8 mouse cellular contexts compared by ENCODE assay signal in genomic region chr12:34529165-34529545, GRCm38 (mm10).
DNase-seq lines count a peak whose midpoint lies in the region; ATAC-seq and TF ChIP-seq lines count a peak whose summit lies in the region.
"Had no signal": no experiment of that assay in that cellular context is flagged by ENCODE, and none has a peak within 500 bp of the region (broad histone marks: within the 10 kb centered on the region; RNA-seq: fewer than 3 reads in every experiment).

No protein-coding gene starts in this region.

- no peak for TF ChIP-seq CTCF in brain, embryonic 14.5 days (IDR thresholded peaks at IDR 0.05; ENCODE audit: borderline replicate concordance, extremely low read depth, insufficient read depth, insufficient read length)

- peak; percentile 49 for DNase-seq in MN1 (ENCODE audit: low spot score)
- peak; percentile 60 for DNase-seq in brain, embryonic 14.5 days (ENCODE audit: low read depth)
- DNase-seq in frontal cortex, adult 2 months (ENCODE audit: extremely low spot score in 1 of 2, low spot score in 1 of 2), result peak; percentile 87 to 89
- DNase-seq in layer of hippocampus, adult 8-10 months (ENCODE audit: low spot score in 2 of 2), result peak; percentile 67 to 72
- DNase-seq in c-Kit-positive CD71-positive TER-119-positive erythroid progenitor cells, embryonic 14.5 days (ENCODE audit: low spot score), result no peak

- H3K27me3 ChIP-seq in neural tube, embryonic 15.5 days (replicated peaks), result no peaks in the 10 kb centered on the region

- H3K9ac ChIP-seq in neural tube, embryonic 15.5 days (replicated peaks), result 0 out of 2 replicates have a peak overlapping the region, but pooled peaks have one; percentile 21

- peak overlapping the region; percentile 51 for H3K4me2 ChIP-seq in neural tube, embryonic 15.5 days

- H3K36me3 ChIP-seq in neural tube, embryonic 15.5 days, result no peaks in the 10 kb centered on the region

- no peak for TF ChIP-seq POLR2A in brain, embryonic 14.5 days (IDR thresholded peaks at IDR 0.05; ENCODE audit: borderline replicate concordance, extremely low read depth, insufficient read depth, insufficient read length, poor library complexity, severe bottlenecking)

- H3K4me3 ChIP-seq in neural tube, embryonic 15.5 days (replicated peaks), result 0 out of 2 replicates have a peak overlapping the region, but pooled peaks have one; percentile 28

- no peaks in the 10 kb centered on the region for H3K9me3 ChIP-seq in neural tube, embryonic 15.5 days (replicated peaks)

- peaks cover 29% of the 10 kb centered on the region for H3K4me1 ChIP-seq in neural tube, embryonic 15.5 days

- peak overlapping the region; percentile 64 for H3K27ac ChIP-seq in neural tube, embryonic 15.5 days (replicated peaks)
- H3K27ac ChIP-seq: macrophage had no signal

- ATAC-seq in neural tube, embryonic 15.5 days (ENCODE audit: low FRiP score), result peak; percentile 12; the same call in 1 of the 2 replicates
- no peak for ATAC-seq in megakaryocyte progenitor cell, adult 5-6 weeks (replicated peaks; ENCODE audit: poor library complexity)

- WGBS in neural tube, embryonic 15.5 days, result 10% methylated on average over 3 of the region's 3 CpGs
